Mouse (Mus musculus): Measurements from ENCODE around the gene Fyco1.

Gene Fyco1

GRCm38 (mm10) chr9:123740799-123741198, 110.9 kb downstream of the Fyco1 start:
- DNase-seq (ENCODE audit: low spot score in 2 of 2): no peak

Measured in thymus, postnatal 10 days (tissue).